Mouse (Mus musculus): Measurements from ENCODE around the gene Asap3.

DNA sequence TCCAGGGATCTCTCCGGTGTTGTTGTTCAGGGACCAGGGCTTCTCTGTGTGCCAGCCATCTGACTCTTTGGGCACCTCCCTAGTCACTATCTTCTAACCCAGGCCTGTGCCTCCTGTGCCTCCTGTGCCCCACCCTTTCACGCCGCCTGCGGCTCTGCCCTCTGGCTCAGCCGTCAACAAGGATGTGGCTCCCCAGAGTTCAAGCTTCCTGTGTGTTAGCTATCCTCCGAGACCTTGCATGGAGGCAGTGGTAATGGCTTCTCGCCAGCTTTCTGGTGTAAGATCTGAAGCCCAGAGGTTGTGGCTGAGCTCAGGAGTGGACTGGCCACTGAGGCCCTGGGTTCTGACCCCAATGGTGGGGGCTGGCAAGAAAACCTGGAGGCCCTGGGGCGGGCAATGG, 16.3 kb upstream of the Asap3 start:
- TF ChIP-seq ZC3H11A (IDR thresholded peaks at IDR 0.05; ENCODE audit: borderline replicate concordance, low read depth, low read length): no peak
- TF ChIP-seq MAFK (IDR thresholded peaks at IDR 0.05; ENCODE audit: insufficient read depth, low read depth, low read length): no peak
